Mouse (Mus musculus) stomach, embryonic 15.5 days (tissue): ENCODE results near the gene Ociad1. TPM values are rescaled to one million over a fixed set of nuclear protein-coding genes. Genes with fewer than 3 reads are reported as not detected.
"Not testable (repeated sequence)": the region's sequence is repeated elsewhere in the genome, so short reads cannot be mapped to it uniquely, and the experiment has no call there.

ENCODE experiments used
- ATAC-seq: fragments of 200-750 bp; cut with Nextera tagmentation; 2 replicates; pipeline ENCODE4 v1.8.0; 2017; ENCODE audit warnings: low read depth, moderate number of reproducible peaks, moderate TSS enrichment; ENCODE audit not compliant: insufficient read depth, low FRiP score
- H3K27ac ChIP-seq: fragments of 300-500 bp; sonication (generic); 2 replicates; pipeline ENCODE4 v1.5.1; 2015; ENCODE audit warnings: mild to moderate bottlenecking, inconsistent platforms
- H3K27me3 ChIP-seq: fragments of 300-500 bp; sonication (generic); replicated peaks from 2 replicates; pipeline ENCODE4 v1.6.1; 2015; ENCODE audit warnings: inconsistent platforms
- H3K36me3 ChIP-seq: fragments of 300-500 bp; sonication (generic); 2 replicates; pipeline ENCODE4 v1.6.1; 2015; ENCODE audit warnings: inconsistent platforms
- H3K4me1 ChIP-seq: fragments of 300-500 bp; sonication (generic); 2 replicates; pipeline ENCODE4 v1.6.1; 2015; ENCODE audit warnings: inconsistent platforms
- H3K4me2 ChIP-seq: fragments of 300-500 bp; sonication (generic); 2 replicates; pipeline ENCODE4 v1.6.1; 2015; ENCODE audit warnings: mild to moderate bottlenecking, inconsistent platforms
- H3K4me3 ChIP-seq: fragments of 300-500 bp; sonication (generic); replicated peaks from 2 replicates; pipeline ENCODE4 v1.5.1; 2015; ENCODE audit warnings: inconsistent platforms
- H3K9ac ChIP-seq: fragments of 300-500 bp; sonication (generic); 2 replicates; pipeline ENCODE4 v1.6.1; 2015; ENCODE audit warnings: inconsistent platforms
- H3K9me3 ChIP-seq: fragments of 300-500 bp; sonication (generic); 2 replicates; pipeline ENCODE4 v1.6.1; 2016; ENCODE audit warnings: inconsistent platforms
- WGBS: fragments of 180-500 bp; shearing (Covaris S2); methylation state at CpG from one replicate; pipeline ENCODE4 v1.1.7; 2015; 5-methylcytosine and 5-hydroxymethylcytosine counted together
- polyA plus RNA-seq: library from polyadenylated mRNA; unstranded; fragments of >200 nt; fragmentation: Nextera tagmentation; extraction: Ambion mirVana; gene quantifications from 2 replicates; pipeline ENCODE4 v1.2.1, GENCODE M21; 2015

Gene Ociad1
- polyA plus RNA-seq, 1 experiment from 2014 or later = 252 TPM

DNA sequence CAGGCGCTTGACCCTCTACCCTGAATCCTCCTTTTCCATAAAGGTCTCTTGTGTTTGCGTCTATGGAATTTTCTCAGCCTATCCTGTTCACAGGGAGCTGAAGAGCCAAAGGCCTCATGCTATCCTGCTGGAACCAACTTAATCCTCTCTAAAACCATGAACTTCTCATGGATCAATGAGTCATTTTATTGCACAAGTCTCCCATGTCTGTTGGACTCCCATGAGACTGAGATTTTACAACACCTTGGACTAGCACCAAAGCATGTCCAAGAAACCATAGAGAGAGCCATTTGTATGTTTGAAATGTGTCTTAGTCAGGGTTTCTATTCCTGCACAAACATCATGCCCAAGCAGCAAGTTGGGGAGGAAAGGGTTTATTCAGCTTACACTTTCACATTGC, 22.1 kb downstream of the Ociad1 start:
- no peaks in the 10 kb centered on the region for H3K27me3 ChIP-seq
- H3K4me2 ChIP-seq = no peak overlapping the region
- 98% methylated on average over 2 of the region's 2 CpGs for WGBS
- no peak overlapping the region for H3K27ac ChIP-seq
- H3K36me3 ChIP-seq = peaks cover 35% of the 10 kb centered on the region
- H3K4me3 ChIP-seq = no peak overlapping the region
- H3K4me1 ChIP-seq = no peaks in the 10 kb centered on the region
- no peaks in the 10 kb centered on the region for H3K9me3 ChIP-seq
- no peak for ATAC-seq
- no peak overlapping the region for H3K9ac ChIP-seq

DNA sequence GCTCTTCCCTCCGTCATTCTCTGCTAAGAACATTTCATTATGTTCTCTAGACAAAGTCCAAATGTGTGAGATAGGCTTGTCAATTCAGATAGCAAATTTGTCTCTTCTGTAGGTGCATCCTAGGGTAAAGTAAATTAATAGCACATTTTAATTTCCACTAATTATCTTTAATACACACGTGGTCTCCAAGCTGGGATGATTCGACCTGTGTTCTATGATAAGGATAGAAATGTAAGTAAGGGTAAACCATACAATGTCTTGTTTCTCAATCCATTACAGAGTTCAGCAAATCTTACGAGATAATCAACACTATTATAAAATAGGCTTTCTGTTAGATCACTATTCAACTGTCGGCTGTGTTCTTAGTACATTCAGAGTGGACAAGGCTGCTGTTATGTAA, 26.7 kb downstream of the Ociad1 start:
- Histone ChIP-seq H3K27me3 (no peaks in the 10 kb centered on the region), H3K4me3 (no peak overlapping the region), H3K9ac (no peak overlapping the region), H3K9me3 (no peaks in the 10 kb centered on the region), H3K4me1 (no peaks in the 10 kb centered on the region), H3K36me3 (peaks cover 18% of the 10 kb centered on the region; the same call in 1 of the 2 replicates), H3K27ac (no peak overlapping the region), H3K4me2 (no peak overlapping the region)
- WGBS = 89% methylated on average over 5 of the region's 5 CpGs
- ATAC-seq = no peak

DNA sequence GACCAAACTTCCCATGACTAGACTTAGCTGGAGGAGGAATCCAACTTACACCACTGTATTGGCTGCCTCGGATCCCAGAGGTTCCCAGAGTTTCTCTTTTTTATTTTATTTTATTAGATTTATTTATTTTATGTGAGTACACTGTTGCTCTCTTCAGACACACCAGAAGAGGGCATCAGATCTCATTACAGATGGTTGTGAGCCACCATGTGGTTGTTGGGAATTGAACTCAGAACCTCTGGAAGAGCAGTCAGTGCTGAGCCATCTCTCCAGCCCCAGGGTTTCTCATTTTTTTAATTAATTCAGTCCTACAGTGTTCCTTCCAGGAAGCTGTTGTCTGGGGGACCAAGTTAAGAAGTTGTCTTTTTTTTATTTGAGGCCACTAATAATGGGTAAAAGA, 30.1 kb downstream of the Ociad1 start:
- H3K9ac ChIP-seq, H3K27ac ChIP-seq, ATAC-seq, H3K4me1 ChIP-seq, H3K9me3 ChIP-seq, H3K36me3 ChIP-seq, H3K4me3 ChIP-seq, H3K27me3 ChIP-seq, H3K4me2 ChIP-seq: not testable (repeated sequence)
- WGBS = 87% methylated on average over 1 of the region's 1 CpGs

DNA sequence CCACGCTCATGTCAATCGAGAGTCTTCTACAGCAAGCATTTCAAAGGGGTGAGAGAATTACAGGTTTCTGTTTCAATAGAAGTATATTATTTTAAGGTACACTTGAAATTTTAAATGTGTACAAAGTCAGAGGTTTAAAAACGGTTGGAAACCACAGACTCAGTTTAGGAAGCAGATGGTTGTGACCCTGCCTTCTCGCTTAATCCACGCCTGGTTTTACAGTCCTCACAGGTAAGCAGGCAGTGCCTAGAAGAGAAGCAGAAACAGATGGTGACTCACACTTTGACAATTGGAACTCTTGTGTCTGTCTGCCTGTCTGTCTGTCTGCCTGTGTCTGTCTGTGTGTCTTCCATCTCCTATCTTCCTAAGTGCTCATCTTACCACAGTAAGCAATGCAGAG, 31.0 kb downstream of the Ociad1 start:
- Histone ChIP-seq H3K9me3 (no peaks in the 10 kb centered on the region), H3K4me2 (no peak overlapping the region), H3K27me3 (no peaks in the 10 kb centered on the region), H3K27ac (no peak overlapping the region), H3K4me3 (no peak overlapping the region), H3K4me1 (no peaks in the 10 kb centered on the region), H3K9ac (no peak overlapping the region), H3K36me3 (no peaks in the 10 kb centered on the region)
- no peak for ATAC-seq
- 81% methylated on average over 5 of the region's 5 CpGs for WGBS

DNA sequence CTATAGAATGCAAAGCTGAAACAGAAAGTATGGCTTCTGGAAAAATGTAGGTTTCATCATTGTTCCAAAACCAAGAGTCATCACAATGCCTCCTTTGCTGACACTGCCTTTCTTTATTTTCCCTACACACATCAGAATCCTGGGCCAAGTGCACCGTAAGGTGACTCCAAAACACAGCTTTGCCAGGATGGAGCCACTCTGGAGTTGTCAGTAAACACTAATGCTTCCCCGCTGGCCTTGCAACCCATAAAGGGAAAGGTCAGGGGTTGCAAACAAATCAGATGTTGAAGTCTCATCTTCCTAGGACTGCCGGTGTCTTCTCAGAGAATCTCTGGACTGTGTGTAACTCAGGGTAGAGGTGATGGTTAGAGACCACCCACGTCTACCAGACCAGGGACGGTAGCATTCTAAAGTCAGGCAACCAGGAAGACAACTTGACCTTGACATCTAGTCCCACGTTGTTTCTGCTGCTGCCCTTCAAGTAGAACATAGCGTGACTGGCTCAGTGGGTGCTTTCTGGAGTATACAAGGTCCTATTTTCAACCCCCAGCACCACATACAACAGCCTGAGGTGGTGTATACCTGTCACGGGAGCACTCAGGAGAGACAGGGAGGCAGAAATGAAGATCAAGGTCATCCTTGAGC, 32.1 kb downstream of the Ociad1 start:
- H3K4me1 ChIP-seq = no peaks in the 10 kb centered on the region
- no peak overlapping the region for H3K4me3 ChIP-seq
- WGBS = 66% methylated on average over 8 of the region's 8 CpGs
- H3K27ac ChIP-seq = no peak overlapping the region
- no peak for ATAC-seq
- H3K9ac ChIP-seq = no peak overlapping the region
- H3K4me2 ChIP-seq = no peak overlapping the region
- no peaks in the 10 kb centered on the region for H3K9me3 ChIP-seq
- H3K36me3 ChIP-seq = no peaks in the 10 kb centered on the region
- no peaks in the 10 kb centered on the region for H3K27me3 ChIP-seq

DNA sequence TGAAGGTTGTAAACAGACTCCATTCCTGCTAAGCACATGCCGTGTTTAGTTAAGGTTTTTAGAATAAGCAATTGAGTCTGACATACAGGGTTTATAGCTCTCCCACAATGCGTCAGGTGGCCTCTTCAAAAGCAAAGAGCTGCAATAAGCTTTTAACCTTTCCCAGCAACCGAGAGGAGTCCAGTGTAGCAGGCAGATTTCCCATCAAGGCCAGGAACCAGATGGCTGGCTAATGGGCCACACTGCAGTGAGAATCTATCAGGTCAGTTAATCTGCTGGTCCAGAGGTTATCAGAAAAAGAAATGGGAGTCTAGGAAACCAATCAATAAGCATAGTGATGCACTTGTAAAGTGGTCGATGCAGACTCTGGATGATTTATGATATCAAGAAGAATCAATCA, 38.4 kb downstream of the Ociad1 start:
- H3K4me3 ChIP-seq = no peak overlapping the region
- no peaks in the 10 kb centered on the region for H3K9me3 ChIP-seq
- H3K27me3 ChIP-seq = no peaks in the 10 kb centered on the region
- ATAC-seq = no peak
- no peak overlapping the region for H3K4me2 ChIP-seq
- H3K9ac ChIP-seq = no peak overlapping the region
- no peak overlapping the region for H3K27ac ChIP-seq
- H3K36me3 ChIP-seq = no peaks in the 10 kb centered on the region
- H3K4me1 ChIP-seq = no peaks in the 10 kb centered on the region
- WGBS = 21% methylated on average over 4 of the region's 4 CpGs

DNA sequence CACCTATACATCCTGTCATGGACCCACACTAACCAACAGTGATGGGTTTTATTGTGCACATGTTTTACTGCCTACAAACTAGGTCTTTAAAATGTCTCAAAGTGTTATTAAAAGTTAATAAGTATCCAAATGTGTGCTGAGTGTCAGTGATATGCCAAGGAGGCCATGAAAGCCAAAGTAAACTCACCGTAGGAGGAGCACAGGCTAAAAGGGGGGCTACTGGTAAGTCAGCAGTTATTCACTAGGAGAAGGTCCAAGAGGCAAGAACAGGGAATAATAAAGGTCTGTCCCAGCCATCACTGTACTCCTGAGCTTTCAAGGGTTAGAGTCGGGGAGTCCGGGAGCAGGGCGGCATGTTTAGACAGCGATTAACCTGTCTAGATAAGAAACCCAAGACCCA, 43.9 kb downstream of the Ociad1 start:
- no peaks in the 10 kb centered on the region for H3K36me3 ChIP-seq
- H3K27me3 ChIP-seq = no peaks in the 10 kb centered on the region
- peak overlapping the region; percentile 13; the same call in 1 of the 2 replicates for H3K27ac ChIP-seq
- WGBS = 33% methylated on average over 5 of the region's 5 CpGs
- H3K4me2 ChIP-seq = 0 out of 2 replicates have a peak overlapping the region, but pooled peaks have one; percentile 87
- H3K4me3 ChIP-seq = no peak overlapping the region; the same call in 1 of the 2 replicates
- H3K9me3 ChIP-seq = no peaks in the 10 kb centered on the region
- H3K9ac ChIP-seq = no peak overlapping the region
- H3K4me1 ChIP-seq = peaks cover 13% of the 10 kb centered on the region; the same call in 1 of the 2 replicates
- peak; percentile 51 for ATAC-seq

DNA sequence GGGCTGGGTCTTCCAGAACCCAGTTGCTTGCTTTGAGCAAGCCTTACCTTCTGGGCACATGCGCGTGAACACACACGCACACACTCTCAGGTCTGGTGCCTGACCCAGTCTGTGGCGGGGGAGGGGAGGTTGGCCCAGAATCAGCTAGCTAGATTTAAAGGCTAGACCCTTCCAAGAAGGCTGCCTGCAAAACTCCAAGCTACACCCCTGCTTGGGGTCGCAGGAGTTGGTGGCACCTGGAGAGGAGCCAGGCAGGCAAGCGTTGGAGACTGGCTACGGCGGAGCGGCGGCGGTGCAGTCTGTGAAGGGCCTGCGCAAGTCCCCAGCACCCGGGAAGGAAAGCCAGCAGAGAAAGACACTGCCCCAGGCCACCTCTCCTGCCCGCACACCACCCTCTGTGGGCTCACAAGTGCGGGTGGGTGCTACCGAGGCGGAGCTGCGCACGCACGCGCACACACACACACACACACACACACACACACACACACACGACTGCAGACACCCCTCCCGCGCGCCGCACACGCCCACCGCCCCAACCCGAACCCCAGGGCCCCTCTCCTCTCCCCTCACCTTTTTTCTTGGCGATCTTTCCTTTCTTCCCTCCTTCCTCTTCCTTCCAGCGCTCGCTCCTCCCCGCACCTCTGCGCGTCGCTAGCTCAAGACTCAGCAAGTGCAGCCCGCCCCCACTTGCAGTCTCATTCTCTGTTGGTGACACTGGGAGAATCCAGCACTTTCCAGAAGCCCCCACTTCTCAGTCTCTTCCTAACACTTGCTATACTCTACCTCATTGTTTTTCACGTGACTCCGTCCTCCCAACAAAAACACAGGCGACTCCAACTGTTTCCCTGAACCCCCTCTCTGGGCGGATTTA, 45.6 kb downstream of the Ociad1 start:
- Histone ChIP-seq H3K36me3 (no peaks in the 10 kb centered on the region), H3K27ac (peak overlapping the region; percentile 53), H3K9ac (peak overlapping the region; percentile 47), H3K4me3 (peak overlapping the region; percentile 58), H3K4me1 (peaks cover 15% of the 10 kb centered on the region; the same call in 1 of the 2 replicates), H3K4me2 (peak overlapping the region; percentile 87), H3K27me3 (no peaks in the 10 kb centered on the region), H3K9me3 (no peaks in the 10 kb centered on the region)
- ATAC-seq = peak; percentile 38
- 4% methylated on average over 32 of the region's 41 CpGs for WGBS

DNA sequence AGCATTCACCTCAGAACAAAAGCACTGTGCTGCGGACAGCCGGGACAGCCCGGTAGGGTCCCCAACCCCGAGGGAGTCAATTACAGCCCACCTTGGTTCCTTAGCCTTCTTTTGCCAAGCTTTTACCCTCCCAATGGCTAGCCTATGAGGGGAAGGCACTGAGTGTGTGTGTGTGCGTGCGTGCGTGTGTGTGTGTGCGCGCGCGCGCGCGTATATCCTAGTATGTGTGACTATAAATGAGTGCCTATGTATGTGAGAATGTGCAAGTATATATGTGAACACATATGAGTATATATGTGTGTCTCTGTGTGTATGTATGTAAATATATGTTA, 46.2 kb downstream of the Ociad1 start:
- H3K4me3 ChIP-seq = peak overlapping the region; percentile 58
- peak overlapping the region; percentile 87 for H3K4me2 ChIP-seq
- H3K27me3 ChIP-seq = no peaks in the 10 kb centered on the region
- peaks cover 15% of the 10 kb centered on the region; the same call in 1 of the 2 replicates for H3K4me1 ChIP-seq
- WGBS = 55% methylated on average over 14 of the region's 14 CpGs
- H3K9me3 ChIP-seq = no peaks in the 10 kb centered on the region
- H3K9ac ChIP-seq = 0 out of 2 replicates have a peak overlapping the region, but pooled peaks have one; percentile 47
- 0 out of 2 replicates have a peak overlapping the region, but pooled peaks have one; percentile 53 for H3K27ac ChIP-seq
- no peaks in the 10 kb centered on the region for H3K36me3 ChIP-seq
- 0 out of 2 replicates have a peak, but pooled peaks have one; percentile 1 for ATAC-seq

DNA sequence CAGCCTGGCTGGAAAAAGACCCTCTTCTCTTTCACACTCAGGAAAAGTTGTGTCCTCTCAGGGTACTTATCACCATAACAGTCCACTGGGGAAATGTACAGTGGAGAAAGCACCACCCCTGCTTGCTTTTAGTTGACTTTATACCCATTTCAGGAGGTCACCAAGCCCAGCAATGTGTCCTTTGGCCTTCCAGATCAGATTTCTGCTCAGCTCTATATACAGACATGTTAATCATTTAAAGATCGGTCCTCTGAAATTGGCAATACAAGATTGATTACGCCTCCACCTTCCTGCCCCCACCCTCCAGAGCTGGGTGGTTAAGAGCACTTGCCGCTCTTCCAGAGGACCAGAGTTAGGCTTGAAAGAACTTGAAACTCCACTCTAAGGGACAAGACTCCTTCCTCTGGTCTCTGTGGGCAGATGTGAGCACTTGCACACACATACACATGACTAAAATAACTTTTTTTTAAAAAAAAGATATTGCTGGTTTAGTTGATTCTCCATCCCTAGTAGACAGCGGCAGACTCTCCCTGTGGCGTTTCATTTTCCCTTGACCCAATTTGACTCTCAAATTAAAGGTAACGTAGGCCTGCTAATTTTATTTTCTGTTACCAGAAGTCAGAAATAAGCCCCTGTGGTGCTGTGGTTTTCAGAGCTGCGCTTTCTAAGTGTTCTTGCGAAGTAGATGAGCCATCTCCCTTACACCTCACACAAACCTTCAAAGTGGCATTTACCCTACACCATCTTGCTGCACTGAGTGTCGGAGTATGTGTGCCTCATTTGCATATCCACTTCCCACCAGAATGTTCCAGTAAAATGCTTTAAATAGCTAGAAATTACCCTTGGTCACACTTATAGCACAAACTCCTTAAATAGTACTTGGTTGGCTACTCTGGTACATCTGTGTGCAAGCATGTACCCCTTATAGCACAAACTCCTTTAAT, 47.5 kb downstream of the Ociad1 start:
- Histone ChIP-seq H3K9me3 (no peaks in the 10 kb centered on the region), H3K4me2 (no peak overlapping the region), H3K9ac (no peak overlapping the region), H3K27ac (no peak overlapping the region), H3K27me3 (no peaks in the 10 kb centered on the region), H3K4me3 (no peak overlapping the region), H3K36me3 (no peaks in the 10 kb centered on the region), H3K4me1 (peaks cover 15% of the 10 kb centered on the region; the same call in 1 of the 2 replicates)
- WGBS = 82% methylated on average over 9 of the region's 9 CpGs
- no peak for ATAC-seq

DNA sequence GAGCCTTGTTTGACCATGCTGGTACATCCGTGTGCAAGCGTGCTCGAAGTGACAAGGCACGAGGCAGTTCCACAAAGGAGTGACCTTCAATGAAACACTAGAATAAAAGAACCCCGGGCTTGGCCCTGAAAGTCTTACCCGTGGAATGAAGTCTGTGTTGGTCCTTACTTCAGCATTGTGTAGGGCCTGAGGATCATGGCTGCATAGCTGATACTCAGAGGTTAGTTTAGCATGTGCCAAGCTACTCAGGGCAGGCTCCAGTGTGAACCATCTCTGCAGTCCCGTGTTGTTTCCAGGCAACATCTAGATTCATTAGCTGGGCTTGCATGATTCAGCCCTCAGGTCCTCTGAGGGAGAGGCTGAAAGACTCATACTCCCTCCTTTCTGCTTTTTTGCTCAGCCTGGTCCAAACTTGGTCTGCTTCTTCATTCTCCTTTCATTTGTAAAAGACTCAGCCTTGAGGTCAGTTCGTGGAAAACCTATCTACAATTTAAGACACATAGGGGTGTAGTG, 48.2 kb downstream of the Ociad1 start, which contains the start of gene Ociad2:
Ociad2 (minus strand) TSS at position 306 of the 513 bp plus-strand sequence.
- H3K9me3 ChIP-seq = no peaks in the 10 kb centered on the region
- H3K4me3 ChIP-seq = no peak within 1 kb of the TSS
- H3K27ac ChIP-seq = no peak within 1 kb of the TSS
- no peaks in the 10 kb centered on the region for H3K36me3 ChIP-seq
- H3K27me3 ChIP-seq = no peaks in the 10 kb centered on the region
- 77% methylated on average over 8 of the region's 8 CpGs for WGBS
- peaks cover 15% of the 10 kb centered on the region; the same call in 1 of the 2 replicates for H3K4me1 ChIP-seq
- H3K9ac ChIP-seq = no peak within 1 kb of the TSS
- no peak for ATAC-seq
- H3K4me2 ChIP-seq = no peak within 1 kb of the TSS
